Mouse (Mus musculus) limb, embryonic 15.5 days (tissue): ENCODE measurements around the gene Yjefn3. TPM values are rescaled to one million over a fixed set of nuclear protein-coding genes. Genes with fewer than 3 reads are reported as not detected.
"Not testable (repeated sequence)": the region's sequence is repeated elsewhere in the genome, so short reads cannot be mapped to it uniquely, and the experiment has no call there.

Experiments used
- ATAC-seq: fragments of 200-750 bp; cut with Nextera tagmentation; 2 replicates; pipeline ENCODE4 v1.8.0; 2017; ENCODE audit warnings: low read depth, moderate TSS enrichment; ENCODE audit not compliant: insufficient number of reproducible peaks, low FRiP score, low TSS enrichment
- H3K27ac ChIP-seq: fragments of 300-500 bp; sonication (generic); 2 replicates; pipeline ENCODE4 v1.5.1; 2015; ENCODE audit warnings: moderate library complexity, mild to moderate bottlenecking, inconsistent platforms
- H3K27me3 ChIP-seq: fragments of 300-500 bp; sonication (generic); 2 replicates; pipeline ENCODE4 v1.6.1; 2015; ENCODE audit warnings: inconsistent platforms
- H3K36me3 ChIP-seq: fragments of 300-500 bp; sonication (generic); 2 replicates; pipeline ENCODE4 v1.6.1; 2015; ENCODE audit warnings: inconsistent platforms
- H3K4me1 ChIP-seq: fragments of 300-500 bp; sonication (generic); 2 replicates; pipeline ENCODE4 v1.6.1; 2015; ENCODE audit warnings: inconsistent platforms
- H3K4me2 ChIP-seq: fragments of 300-500 bp; sonication (generic); 2 replicates; pipeline ENCODE4 v1.6.1; 2015; ENCODE audit warnings: mild to moderate bottlenecking, inconsistent platforms
- H3K4me3 ChIP-seq: fragments of 300-500 bp; sonication (generic); 2 replicates; pipeline ENCODE4 v1.5.1; 2015; ENCODE audit warnings: mild to moderate bottlenecking, inconsistent platforms
- H3K9ac ChIP-seq: fragments of 300-500 bp; sonication (generic); 2 replicates; pipeline ENCODE4 v1.6.1; 2015; ENCODE audit warnings: inconsistent platforms
- H3K9me3 ChIP-seq: fragments of 300-500 bp; sonication (generic); 2 replicates; pipeline ENCODE4 v1.6.1; 2016; ENCODE audit warnings: inconsistent platforms
- WGBS: fragments of 180-500 bp; shearing (Covaris S2); methylation state at CpG from one replicate; pipeline ENCODE4 v1.1.7; 2015; 5-methylcytosine and 5-hydroxymethylcytosine counted together
- polyA plus RNA-seq: library from polyadenylated mRNA; unstranded; fragments of >200 nt; fragmentation: Nextera tagmentation; extraction: Ambion mirVana; gene quantifications from 2 replicates; pipeline ENCODE4 v1.2.1, GENCODE M21; 2015

Yjefn3 gene
- 3.7 and 6.4 TPM in 2 replicates for polyA plus RNA-seq

- Histone ChIP-seq H3K27me3 (no peaks in the 10 kb centered on the region), H3K4me2 (peak within 1 kb of the TSS; percentile 96), H3K9me3 (no peaks in the 10 kb centered on the region), H3K27ac (peak within 1 kb of the TSS; percentile 94), H3K9ac (peak within 1 kb of the TSS; percentile 66), H3K4me1 (peaks cover 45% of the 10 kb centered on the region), H3K4me3 (peak within 1 kb of the TSS; percentile 64), H3K36me3 (peaks cover 13% of the 10 kb centered on the region; the same call in 1 of the 2 replicates)
- ATAC-seq: no peak; the same call in 1 of the 2 replicates
- WGBS: 5% methylated on average over 89 of the region's 89 CpGs
Measured at GRCm38 (mm10) chr8:69902163-69903062, at the start of gene Yjefn3, which contains the start of the genes Tssk6 and Ndufa13. TSS of gene Yjefn3 (minus strand) at chr8:69902712. TSS of gene Tssk6 (plus strand) at chr8:69902184. TSS of gene Ndufa13 (minus strand) at chr8:69902558.

GRCm38 (mm10) chr8:69950300-69950699 lies 47.8 kb upstream of the Yjefn3 start:
- H3K27ac ChIP-seq: no peak overlapping the region
- no peak overlapping the region for H3K4me3 ChIP-seq
- no peaks in the 10 kb centered on the region for H3K27me3 ChIP-seq
- H3K36me3 ChIP-seq: peaks cover 25% of the 10 kb centered on the region
- no peaks in the 10 kb centered on the region for H3K4me1 ChIP-seq
- ATAC-seq: no peak
- H3K4me2 ChIP-seq: no peak overlapping the region
- WGBS: 96% methylated on average over 2 of the region's 2 CpGs
- H3K9ac ChIP-seq: no peak overlapping the region
- no peaks in the 10 kb centered on the region for H3K9me3 ChIP-seq

GRCm38 (mm10) chr8:69942495-69942894 lies 40.0 kb upstream of the Yjefn3 start:
- ATAC-seq, H3K4me2 ChIP-seq, H3K4me3 ChIP-seq, H3K27ac ChIP-seq, H3K27me3 ChIP-seq, H3K9me3 ChIP-seq, H3K9ac ChIP-seq: not testable (repeated sequence)
- 80% methylated on average over 3 of the region's 3 CpGs for WGBS
- Histone ChIP-seq H3K36me3 (peaks cover 10% of the 10 kb centered on the region), H3K4me1 (peaks cover 14% of the 10 kb centered on the region)

GRCm38 (mm10) chr8:69940386-69940785 lies 37.9 kb upstream of the Yjefn3 start:
- Histone ChIP-seq H3K36me3 (peaks cover 10% of the 10 kb centered on the region), H3K4me3 (no peak overlapping the region), H3K4me1 (peaks cover 20% of the 10 kb centered on the region), H3K27me3 (no peaks in the 10 kb centered on the region), H3K27ac (no peak overlapping the region), H3K9ac (no peak overlapping the region), H3K4me2 (no peak overlapping the region), H3K9me3 (no peaks in the 10 kb centered on the region)
- ATAC-seq: no peak
- WGBS: 91% methylated on average over 2 of the region's 2 CpGs

- no peak overlapping the region for H3K4me3 ChIP-seq
- H3K4me2 ChIP-seq: no peak overlapping the region
- H3K4me1 ChIP-seq: peaks cover 20% of the 10 kb centered on the region
- peaks cover 17% of the 10 kb centered on the region for H3K36me3 ChIP-seq
- WGBS: 23% methylated on average over 3 of the region's 3 CpGs
- H3K9me3 ChIP-seq: no peaks in the 10 kb centered on the region
- ATAC-seq: no peak
- H3K9ac ChIP-seq: no peak overlapping the region
- no peak overlapping the region for H3K27ac ChIP-seq
- no peaks in the 10 kb centered on the region for H3K27me3 ChIP-seq
Measured at GRCm38 (mm10) chr8:69939633-69940032, 37.1 kb upstream of the Yjefn3 start.

GRCm38 (mm10) chr8:69938245-69938982 lies 35.9 kb upstream of the Yjefn3 start:
- Histone ChIP-seq H3K27me3 (no peaks in the 10 kb centered on the region), H3K4me1 (peaks cover 20% of the 10 kb centered on the region), H3K4me2 (no peak overlapping the region), H3K4me3 (no peak overlapping the region), H3K27ac (no peak overlapping the region), H3K9me3 (no peaks in the 10 kb centered on the region), H3K9ac (no peak overlapping the region), H3K36me3 (peaks cover 29% of the 10 kb centered on the region)
- no peak for ATAC-seq
- 79% methylated on average over 6 of the region's 6 CpGs for WGBS

GRCm38 (mm10) chr8:69937466-69937865 lies 35.0 kb upstream of the Yjefn3 start:
- Histone ChIP-seq H3K27ac (0 out of 2 replicates have a peak overlapping the region, but pooled peaks have one; percentile 35), H3K27me3 (no peaks in the 10 kb centered on the region), H3K4me1 (peaks cover 20% of the 10 kb centered on the region), H3K36me3 (peaks cover 30% of the 10 kb centered on the region), H3K9me3 (no peaks in the 10 kb centered on the region), H3K4me2 (no peak overlapping the region), H3K4me3 (no peak overlapping the region), H3K9ac (no peak overlapping the region)
- ATAC-seq: no peak
- whole genome bisulfite sequencing: 81% methylated on average over 3 of the region's 3 CpGs

- H3K9ac ChIP-seq: no peak overlapping the region
- H3K27ac ChIP-seq: peak overlapping the region; percentile 54
- H3K36me3 ChIP-seq: peaks cover 30% of the 10 kb centered on the region
- ATAC-seq: peak; percentile 61
- H3K4me1 ChIP-seq: peaks cover 20% of the 10 kb centered on the region
- H3K9me3 ChIP-seq: no peaks in the 10 kb centered on the region
- H3K27me3 ChIP-seq: no peaks in the 10 kb centered on the region
- no peak overlapping the region for H3K4me3 ChIP-seq
- H3K4me2 ChIP-seq: no peak overlapping the region
- WGBS: 65% methylated on average over 7 of the region's 7 CpGs
Measured at GRCm38 (mm10) chr8:69936050-69936794, 33.7 kb upstream of the Yjefn3 start.

GRCm38 (mm10) chr8:69935431-69935830 lies 32.9 kb upstream of the Yjefn3 start:
- Histone ChIP-seq H3K9me3 (no peaks in the 10 kb centered on the region), H3K27me3 (no peaks in the 10 kb centered on the region), H3K4me2 (no peak overlapping the region), H3K4me3 (no peak overlapping the region), H3K36me3 (peaks cover 30% of the 10 kb centered on the region), H3K9ac (no peak overlapping the region), H3K4me1 (peaks cover 20% of the 10 kb centered on the region), H3K27ac (peak overlapping the region; percentile 54; the same call in 1 of the 2 replicates)
- no peak for ATAC-seq
- 96% methylated on average over 3 of the region's 3 CpGs for WGBS

- 89% methylated on average over 5 of the region's 5 CpGs for WGBS
- Histone ChIP-seq H3K27ac (no peak overlapping the region), H3K4me3 (no peak overlapping the region), H3K4me1 (peaks cover 13% of the 10 kb centered on the region), H3K36me3 (peaks cover 30% of the 10 kb centered on the region), H3K4me2 (no peak overlapping the region), H3K9me3 (no peaks in the 10 kb centered on the region), H3K27me3 (no peaks in the 10 kb centered on the region), H3K9ac (no peak overlapping the region)
- ATAC-seq: no peak
Measured at GRCm38 (mm10) chr8:69934582-69934981, 32.1 kb upstream of the Yjefn3 start.

GRCm38 (mm10) chr8:69933811-69934210 lies 31.3 kb upstream of the Yjefn3 start:
- Histone ChIP-seq H3K9ac (no peak overlapping the region), H3K4me3 (no peak overlapping the region), H3K4me2 (no peak overlapping the region), H3K36me3 (peaks cover 30% of the 10 kb centered on the region), H3K27ac (no peak overlapping the region), H3K4me1 (peaks cover 12% of the 10 kb centered on the region; the same call in 1 of the 2 replicates), H3K9me3 (no peaks in the 10 kb centered on the region), H3K27me3 (no peaks in the 10 kb centered on the region)
- WGBS: 81% methylated on average over 2 of the region's 2 CpGs
- ATAC-seq: no peak
